Mouse (Mus musculus) CH12.LX (cell line): ENCODE measurements around the gene Nectin2.

Source experiments
- CTCF ChIP-seq, 2 experiments: IDR thresholded peaks in 1 of 2; conservative IDR thresholded peaks in 1 of 2; 2 replicates each; pipeline ENCODE4 v1.5.1; 2011 to 2012; ENCODE audit warnings: low read depth in 2 of 2, low read length in 2 of 2, improper control_type of control experiment in 1 of 2, inconsistent platforms in 1 of 2, mild to moderate bottlenecking in 1 of 2, moderate library complexity in 1 of 2
- EP300 ChIP-seq: IDR thresholded peaks from 2 replicates; pipeline ENCODE4 v1.6.1; 2011; ENCODE audit warnings: low read length, improper control_type of control experiment
- HCFC1 ChIP-seq: IDR thresholded peaks from 2 replicates; pipeline ENCODE4 v1.6.1; 2012; ENCODE audit warnings: low read depth, mild to moderate bottlenecking, inconsistent platforms, low read length, improper control_type of control experiment
- KAT2A ChIP-seq: IDR thresholded peaks from 2 replicates; pipeline ENCODE4 v1.6.1; 2012; ENCODE audit warnings: low read length, improper control_type of control experiment, inconsistent platforms; ENCODE audit not compliant: insufficient replicate concordance
- NELFE ChIP-seq: IDR thresholded peaks from 2 replicates; pipeline ENCODE4 v1.6.1; 2011; ENCODE audit warnings: low read depth, low read length, improper control_type of control experiment
- NRF1 ChIP-seq: IDR thresholded peaks from 2 replicates; pipeline ENCODE4 v1.6.1; 2014; ENCODE audit warnings: low read depth, mild to moderate bottlenecking, inconsistent platforms, low read length, improper control_type of control experiment, moderate library complexity
- POLR2A ChIP-seq: IDR thresholded peaks from 2 replicates; pipeline ENCODE4 v1.6.1; 2011; ENCODE audit warnings: low read depth, mild to moderate bottlenecking, improper control_type of control experiment, low read length
- POLR2AphosphoS2 ChIP-seq: IDR thresholded peaks from 2 replicates; pipeline ENCODE4 v1.6.1; 2011; ENCODE audit warnings: low read depth, low read length, improper control_type of control experiment
- RAD21 ChIP-seq: IDR thresholded peaks from 2 replicates; pipeline ENCODE4 v1.6.1; 2011; ENCODE audit warnings: low read depth, mild to moderate bottlenecking, low read length, improper control_type of control experiment, moderate library complexity
- SMC3 ChIP-seq: IDR thresholded peaks from 2 replicates; pipeline ENCODE4 v1.6.1; 2011; ENCODE audit warnings: low read depth, low read length, improper control_type of control experiment
- USF1 ChIP-seq: IDR thresholded peaks from 2 replicates; pipeline ENCODE4 v1.6.1; 2014; ENCODE audit warnings: low read depth, mild to moderate bottlenecking, inconsistent platforms, low read length, improper control_type of control experiment
- USF2 ChIP-seq: conservative IDR thresholded peaks from 2 replicates; pipeline ENCODE4 v1.6.1; 2011; ENCODE audit warnings: low read depth, low read length, improper control_type of control experiment
- ZNF384 ChIP-seq: IDR thresholded peaks from 2 replicates; pipeline ENCODE4 v1.6.1; 2012; ENCODE audit warnings: low read depth, low read length, improper control_type of control experiment, inconsistent platforms

DNA sequence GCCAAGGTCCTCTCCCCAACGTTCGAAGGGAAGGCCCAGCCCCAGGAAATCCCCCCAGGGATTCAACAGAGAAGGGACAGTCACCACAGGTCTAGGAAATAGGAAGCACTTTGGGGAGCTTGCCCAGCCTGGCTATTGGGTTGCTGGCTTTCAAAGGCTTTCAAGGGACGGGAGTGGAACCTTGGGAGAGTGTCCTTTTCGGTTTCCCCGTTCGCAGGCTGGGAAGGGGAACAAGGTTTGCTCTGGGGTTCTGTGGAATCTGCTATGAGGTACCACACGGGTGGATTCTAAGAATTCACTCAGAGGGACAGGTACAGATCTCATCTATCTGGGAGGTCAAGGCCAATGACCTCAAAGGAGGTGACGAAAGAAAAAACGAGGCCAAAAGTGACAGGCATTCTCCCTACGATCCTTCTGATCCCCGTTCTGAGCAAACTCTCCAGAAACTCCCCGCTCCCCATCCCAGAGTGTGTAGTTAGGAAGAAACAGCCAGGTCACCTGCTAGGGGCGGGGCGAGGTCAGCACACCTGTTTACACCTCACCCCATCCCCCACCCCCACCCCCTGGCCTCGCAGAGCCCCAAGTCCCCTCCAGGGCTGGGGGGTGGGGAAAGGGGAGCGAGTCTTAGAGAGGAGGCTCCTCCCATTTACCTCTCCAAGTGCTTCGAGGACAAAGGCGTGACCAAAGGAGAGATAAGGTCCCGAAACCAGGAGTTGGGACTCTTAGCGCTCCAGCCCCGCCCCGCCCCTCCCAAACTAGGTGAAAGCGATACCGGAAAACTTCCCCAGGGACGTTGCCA, 2.7 kb downstream of the Nectin2 start:
- TF ChIP-seq USF1 (no peak), KAT2A (no peak), CTCF (conservative IDR thresholded peaks at IDR 0.05 in 1 of 2, IDR thresholded peaks at IDR 0.05 in 1 of 2; ENCODE audit: low read depth in 2 of 2, low read length in 2 of 2) (no peak), POLR2A (no peak), RAD21 (no peak), POLR2AphosphoS2 (no peak), ZNF384 (no peak), USF2 (no peak), NRF1 (no peak), NELFE (no peak), EP300 (no peak), SMC3 (no peak), HCFC1 (no peak)
